Mouse (Mus musculus) kidney, postnatal 0 days (tissue): ENCODE measurements at regions not wholly inside any gene's neighbourhood (a gene's known extent, or its start where the extent isn't known, plus 50 kb on each side); places are given as distances from the start of the nearest gene placed in this dataset.

Source experiments
- ATAC-seq: fragments of 200-750 bp; cut with Nextera tagmentation; replicated peaks from 2 replicates; pipeline ENCODE4 v1.8.0; 2017; ENCODE audit warnings: low read depth, moderate number of reproducible peaks, moderate TSS enrichment, moderate library complexity; ENCODE audit not compliant: low FRiP score
- DNase-seq: peaks from one replicate; pipeline ENCODE4 v3.0.0-alpha.2; 2016; ENCODE audit warnings: low spot score
- H3K27ac ChIP-seq: fragments of 300-500 bp; sonication (generic); 2 replicates; pipeline ENCODE4 v1.5.1; 2014; ENCODE audit warnings: mild to moderate bottlenecking
- H3K27me3 ChIP-seq: fragments of 300-500 bp; sonication (generic); 2 replicates; pipeline ENCODE4 v1.6.1; 2014; ENCODE audit warnings: low read length, mixed read lengths; ENCODE audit not compliant: insufficient read depth
- H3K36me3 ChIP-seq: fragments of 300-500 bp; sonication (generic); 2 replicates; pipeline ENCODE4 v1.6.1; 2014; ENCODE audit warnings: low read length, mixed read lengths; ENCODE audit not compliant: insufficient read depth
- H3K4me1 ChIP-seq: fragments of 300-500 bp; sonication (generic); replicated peaks from 2 replicates; pipeline ENCODE4 v1.6.1; 2014; ENCODE audit warnings: antibody characterized with exemption, low read length, mixed read lengths; ENCODE audit not compliant: insufficient read depth
- H3K4me2 ChIP-seq: fragments of 300-500 bp; sonication (generic); 2 replicates; pipeline ENCODE4 v1.6.1; 2014; ENCODE audit warnings: mild to moderate bottlenecking, low read length, moderate library complexity, mixed read lengths
- H3K4me3 ChIP-seq: fragments of 300-500 bp; sonication (generic); replicated peaks from 2 replicates; pipeline ENCODE4 v1.5.1; 2014; ENCODE audit warnings: low read depth, low read length
- H3K9ac ChIP-seq: fragments of 300-500 bp; sonication (generic); 2 replicates; pipeline ENCODE4 v1.6.1; 2014; ENCODE audit warnings: low read depth, low read length
- H3K9me3 ChIP-seq: fragments of 300-500 bp; sonication (generic); replicated peaks from 2 replicates; pipeline ENCODE4 v1.6.1; 2016; ENCODE audit warnings: low read length, inconsistent platforms, mixed read lengths
- CTCF ChIP-seq: IDR thresholded peaks from 2 replicates; pipeline ENCODE4 v1.5.1; 2016; ENCODE audit warnings: antibody characterized with exemption, low read depth, mild to moderate bottlenecking, moderate library complexity
- WGBS: fragments of 180-500 bp; shearing (Covaris S2); extraction: QIAGEN DNeasy Blood & Tissue Kit; methylation state at CpG from one replicate; pipeline ENCODE4 v1.1.7; 2014; 5-methylcytosine and 5-hydroxymethylcytosine counted together

- Histone ChIP-seq H3K36me3 (no peaks in the 10 kb centered on the region), H3K9me3 (no peaks in the 10 kb centered on the region), H3K27me3 (no peaks in the 10 kb centered on the region), H3K4me3 (no peak overlapping the region), H3K27ac (peak overlapping the region; percentile 51), H3K4me2 (no peak overlapping the region), H3K9ac (no peak overlapping the region), H3K4me1 (peaks cover 6% of the 10 kb centered on the region; the same call in 1 of the 2 replicates)
- no peak for DNase-seq
- ATAC-seq, result no peak
- TF ChIP-seq CTCF, result no peak
- 64% methylated on average over 5 of the region's 5 CpGs for WGBS
These were observed 72.8 kb upstream of the 1600014C23Rik start for GRCm38 (mm10) chr17:45806430-45806829.

GRCm38 (mm10) chr17:45805471-45806082 is 71.9 kb upstream of the 1600014C23Rik start:
- Histone ChIP-seq H3K27ac (peak overlapping the region; percentile 51; the same call in 1 of the 2 replicates), H3K27me3 (no peaks in the 10 kb centered on the region), H3K36me3 (no peaks in the 10 kb centered on the region), H3K4me2 (peak overlapping the region; percentile 21), H3K9me3 (no peaks in the 10 kb centered on the region), H3K4me3 (no peak overlapping the region), H3K4me1 (peaks cover 6% of the 10 kb centered on the region; the same call in 1 of the 2 replicates), H3K9ac (no peak overlapping the region)
- TF ChIP-seq CTCF, result peak; percentile 64
- ATAC-seq (peak; percentile 58), DNase-seq (peak; percentile 53)
- WGBS, result 6% methylated on average over 30 of the region's 35 CpGs

- H3K27ac ChIP-seq, result no peak overlapping the region
- H3K4me2 ChIP-seq, result no peak overlapping the region
- WGBS, result 86% methylated on average over 8 of the region's 8 CpGs
- H3K9me3 ChIP-seq, result no peaks in the 10 kb centered on the region
- no peak overlapping the region for H3K9ac ChIP-seq
- no peaks in the 10 kb centered on the region for H3K27me3 ChIP-seq
- DNase-seq (no peak), ATAC-seq (no peak)
- no peaks in the 10 kb centered on the region for H3K36me3 ChIP-seq
- peaks cover 6% of the 10 kb centered on the region; the same call in 1 of the 2 replicates for H3K4me1 ChIP-seq
- TF ChIP-seq CTCF, result no peak
- H3K4me3 ChIP-seq, result no peak overlapping the region
These were observed 69.7 kb upstream of the 1600014C23Rik start for GRCm38 (mm10) chr17:45803331-45803730.

- Histone ChIP-seq H3K9ac (no peak overlapping the region), H3K36me3 (no peaks in the 10 kb centered on the region), H3K4me2 (no peak overlapping the region), H3K27ac (peak overlapping the region; percentile 11; the same call in 1 of the 2 replicates), H3K27me3 (no peaks in the 10 kb centered on the region), H3K4me1 (peaks cover 6% of the 10 kb centered on the region; the same call in 1 of the 2 replicates), H3K4me3 (no peak overlapping the region), H3K9me3 (no peaks in the 10 kb centered on the region)
- WGBS, result 73% methylated on average over 8 of the region's 8 CpGs
- DNase-seq (no peak), ATAC-seq (no peak)
- no peak for TF ChIP-seq CTCF
These were observed 68.8 kb upstream of the 1600014C23Rik start for GRCm38 (mm10) chr17:45802439-45802838.

- Histone ChIP-seq H3K4me2 (no peak overlapping the region), H3K27ac (no peak overlapping the region), H3K9me3 (no peaks in the 10 kb centered on the region), H3K4me3 (no peak overlapping the region), H3K36me3 (no peaks in the 10 kb centered on the region), H3K27me3 (no peaks in the 10 kb centered on the region), H3K4me1 (no peaks in the 10 kb centered on the region; the same call in 1 of the 2 replicates), H3K9ac (no peak overlapping the region)
- TF ChIP-seq CTCF, result no peak
- ATAC-seq (no peak), DNase-seq (no peak)
- 89% methylated on average over 1 of the region's 1 CpGs for WGBS
These were observed 66.1 kb upstream of the 1600014C23Rik start for GRCm38 (mm10) chr17:45799725-45800124.

- ATAC-seq, result no peak
- Histone ChIP-seq H3K9me3 (no peaks in the 10 kb centered on the region), H3K27me3 (no peaks in the 10 kb centered on the region), H3K27ac (no peak overlapping the region), H3K36me3 (no peaks in the 10 kb centered on the region), H3K9ac (no peak overlapping the region), H3K4me2 (no peak overlapping the region), H3K4me1 (no peaks in the 10 kb centered on the region; the same call in 1 of the 2 replicates), H3K4me3 (no peak overlapping the region)
- DNase-seq, result no peak
- no peak for TF ChIP-seq CTCF
- 47% methylated on average over 11 of the region's 11 CpGs for WGBS
These were observed 65.4 kb upstream of the 1600014C23Rik start for GRCm38 (mm10) chr17:45798996-45799395.
